Mouse (Mus musculus) kidney, postnatal 0 days (tissue): ENCODE measurements around the gene Pla2g2e. TPM values are rescaled to one million over a fixed set of nuclear protein-coding genes. Genes with fewer than 3 reads are reported as not detected.

ENCODE experiments used
- ATAC-seq: fragments of 200-750 bp; cut with Nextera tagmentation; replicated peaks from 2 replicates; pipeline ENCODE4 v1.8.0; 2017; ENCODE audit warnings: low read depth, moderate number of reproducible peaks, moderate TSS enrichment, moderate library complexity; ENCODE audit not compliant: low FRiP score
- DNase-seq: peaks from one replicate; pipeline ENCODE4 v3.0.0-alpha.2; 2016; ENCODE audit warnings: low spot score
- H3K27ac ChIP-seq: fragments of 300-500 bp; sonication (generic); 2 replicates; pipeline ENCODE4 v1.5.1; 2014; ENCODE audit warnings: mild to moderate bottlenecking
- H3K27me3 ChIP-seq: fragments of 300-500 bp; sonication (generic); 2 replicates; pipeline ENCODE4 v1.6.1; 2014; ENCODE audit warnings: low read length, mixed read lengths; ENCODE audit not compliant: insufficient read depth
- H3K36me3 ChIP-seq: fragments of 300-500 bp; sonication (generic); 2 replicates; pipeline ENCODE4 v1.6.1; 2014; ENCODE audit warnings: low read length, mixed read lengths; ENCODE audit not compliant: insufficient read depth
- H3K4me1 ChIP-seq: fragments of 300-500 bp; sonication (generic); replicated peaks from 2 replicates; pipeline ENCODE4 v1.6.1; 2014; ENCODE audit warnings: antibody characterized with exemption, low read length, mixed read lengths; ENCODE audit not compliant: insufficient read depth
- H3K4me2 ChIP-seq: fragments of 300-500 bp; sonication (generic); 2 replicates; pipeline ENCODE4 v1.6.1; 2014; ENCODE audit warnings: mild to moderate bottlenecking, low read length, moderate library complexity, mixed read lengths
- H3K4me3 ChIP-seq: fragments of 300-500 bp; sonication (generic); replicated peaks from 2 replicates; pipeline ENCODE4 v1.5.1; 2014; ENCODE audit warnings: low read depth, low read length
- H3K9ac ChIP-seq: fragments of 300-500 bp; sonication (generic); 2 replicates; pipeline ENCODE4 v1.6.1; 2014; ENCODE audit warnings: low read depth, low read length
- H3K9me3 ChIP-seq: fragments of 300-500 bp; sonication (generic); replicated peaks from 2 replicates; pipeline ENCODE4 v1.6.1; 2016; ENCODE audit warnings: low read length, inconsistent platforms, mixed read lengths
- CTCF ChIP-seq: IDR thresholded peaks from 2 replicates; pipeline ENCODE4 v1.5.1; 2016; ENCODE audit warnings: antibody characterized with exemption, low read depth, mild to moderate bottlenecking, moderate library complexity
- WGBS: fragments of 180-500 bp; shearing (Covaris S2); extraction: QIAGEN DNeasy Blood & Tissue Kit; methylation state at CpG from one replicate; pipeline ENCODE4 v1.1.7; 2014; 5-methylcytosine and 5-hydroxymethylcytosine counted together
- polyA plus RNA-seq: library from polyadenylated mRNA; unstranded; fragments of >200 nt; fragmentation: Nextera tagmentation; extraction: Ambion mirVana; gene quantifications from 2 replicates; pipeline ENCODE4 v1.2.1, GENCODE M21; 2015

The Pla2g2e gene
- polyA plus RNA-seq, 1 experiment from 2014 or later, result not detected

- ATAC-seq (no peak), DNase-seq (peak; percentile 14)
- TF ChIP-seq CTCF, result no peak
- peaks cover 32% of the 10 kb centered on the region for H3K36me3 ChIP-seq
- 69% methylated on average over 7 of the region's 7 CpGs for WGBS
- H3K9ac ChIP-seq, result no peak overlapping the region
- no peaks in the 10 kb centered on the region for H3K4me1 ChIP-seq
- no peaks in the 10 kb centered on the region for H3K9me3 ChIP-seq
- H3K27me3 ChIP-seq, result no peaks in the 10 kb centered on the region
- no peak overlapping the region for H3K27ac ChIP-seq
- no peak overlapping the region for H3K4me2 ChIP-seq
- H3K4me3 ChIP-seq, result no peak overlapping the region
These were observed 21.6 kb downstream of the Pla2g2e start for GRCm38 (mm10) chr4:138899361-138899760.

- Histone ChIP-seq H3K27me3 (no peaks in the 10 kb centered on the region), H3K9me3 (no peaks in the 10 kb centered on the region), H3K4me2 (no peak overlapping the region), H3K4me1 (no peaks in the 10 kb centered on the region), H3K9ac (no peak overlapping the region), H3K36me3 (peaks cover 32% of the 10 kb centered on the region), H3K4me3 (no peak overlapping the region), H3K27ac (no peak overlapping the region)
- 94% methylated on average over 18 of the region's 18 CpGs for whole genome bisulfite sequencing
- no peak for DNase-seq
- TF ChIP-seq CTCF, result no peak
- ATAC-seq, result no peak
These were observed 28.0 kb downstream of the Pla2g2e start for GRCm38 (mm10) chr4:138905624-138906337.

- Histone ChIP-seq H3K9me3 (no peaks in the 10 kb centered on the region), H3K27ac (peak overlapping the region; percentile 75), H3K4me1 (peaks cover 7% of the 10 kb centered on the region), H3K4me3 (peak overlapping the region; percentile 79), H3K27me3 (no peaks in the 10 kb centered on the region), H3K4me2 (peak overlapping the region; percentile 98), H3K9ac (peak overlapping the region; percentile 80), H3K36me3 (0 out of 2 replicates have a peak, but pooled peaks cover 6% of the 10 kb centered on the region)
- peak; percentile 63 for ATAC-seq
- no peak for TF ChIP-seq CTCF
- WGBS, result under 1% methylated on average over 47 of the region's 52 CpGs
- peak; percentile 49 for DNase-seq
These were observed 35.5 kb downstream of the Pla2g2e start for GRCm38 (mm10) chr4:138913141-138913787.

- H3K4me3 ChIP-seq, result peak within 1 kb of the TSS; percentile 79
- 0 out of 2 replicates have a peak, but pooled peaks cover 4% of the 10 kb centered on the region for H3K36me3 ChIP-seq
- peak within 1 kb of the TSS; percentile 75 for H3K27ac ChIP-seq
- H3K9ac ChIP-seq, result peak within 1 kb of the TSS; percentile 80
- under 1% methylated on average over 39 of the region's 39 CpGs for WGBS
- peaks cover 7% of the 10 kb centered on the region for H3K4me1 ChIP-seq
- DNase-seq (peak; percentile 98), ATAC-seq (peak; percentile 96)
- H3K27me3 ChIP-seq, result no peaks in the 10 kb centered on the region
- no peaks in the 10 kb centered on the region for H3K9me3 ChIP-seq
- peak; percentile 79 for TF ChIP-seq CTCF
- H3K4me2 ChIP-seq, result peak within 1 kb of the TSS; percentile 98
These were observed 36.1 kb downstream of the Pla2g2e start, which contains the start of gene Otud3 for GRCm38 (mm10) chr4:138913797-138914196. Gene Otud3 (minus strand): TSS chr4:138913945.

GRCm38 (mm10) chr4:138917282-138917681 is 39.5 kb downstream of the Pla2g2e start:
- Histone ChIP-seq H3K9ac (no peak overlapping the region), H3K4me2 (no peak overlapping the region), H3K4me1 (peaks cover 7% of the 10 kb centered on the region), H3K36me3 (no peaks in the 10 kb centered on the region), H3K27me3 (no peaks in the 10 kb centered on the region), H3K4me3 (no peak overlapping the region), H3K9me3 (no peaks in the 10 kb centered on the region), H3K27ac (no peak overlapping the region)
- DNase-seq (no peak), ATAC-seq (no peak)
- 82% methylated on average over 9 of the region's 9 CpGs for WGBS
- TF ChIP-seq CTCF, result peak; percentile 29

GRCm38 (mm10) chr4:138921254-138922130 is 43.8 kb downstream of the Pla2g2e start:
- Histone ChIP-seq H3K9me3 (no peaks in the 10 kb centered on the region), H3K9ac (no peak overlapping the region), H3K4me1 (no peaks in the 10 kb centered on the region; the same call in 1 of the 2 replicates), H3K36me3 (no peaks in the 10 kb centered on the region), H3K4me3 (no peak overlapping the region), H3K27me3 (no peaks in the 10 kb centered on the region), H3K27ac (no peak overlapping the region), H3K4me2 (peak overlapping the region; percentile 32)
- ATAC-seq, result peak; percentile 19
- TF ChIP-seq CTCF, result no peak
- WGBS, result 41% methylated on average over 20 of the region's 20 CpGs
- no peak for DNase-seq
